Mouse (Mus musculus): ENCODE results near the gene Micu1.

DNA sequence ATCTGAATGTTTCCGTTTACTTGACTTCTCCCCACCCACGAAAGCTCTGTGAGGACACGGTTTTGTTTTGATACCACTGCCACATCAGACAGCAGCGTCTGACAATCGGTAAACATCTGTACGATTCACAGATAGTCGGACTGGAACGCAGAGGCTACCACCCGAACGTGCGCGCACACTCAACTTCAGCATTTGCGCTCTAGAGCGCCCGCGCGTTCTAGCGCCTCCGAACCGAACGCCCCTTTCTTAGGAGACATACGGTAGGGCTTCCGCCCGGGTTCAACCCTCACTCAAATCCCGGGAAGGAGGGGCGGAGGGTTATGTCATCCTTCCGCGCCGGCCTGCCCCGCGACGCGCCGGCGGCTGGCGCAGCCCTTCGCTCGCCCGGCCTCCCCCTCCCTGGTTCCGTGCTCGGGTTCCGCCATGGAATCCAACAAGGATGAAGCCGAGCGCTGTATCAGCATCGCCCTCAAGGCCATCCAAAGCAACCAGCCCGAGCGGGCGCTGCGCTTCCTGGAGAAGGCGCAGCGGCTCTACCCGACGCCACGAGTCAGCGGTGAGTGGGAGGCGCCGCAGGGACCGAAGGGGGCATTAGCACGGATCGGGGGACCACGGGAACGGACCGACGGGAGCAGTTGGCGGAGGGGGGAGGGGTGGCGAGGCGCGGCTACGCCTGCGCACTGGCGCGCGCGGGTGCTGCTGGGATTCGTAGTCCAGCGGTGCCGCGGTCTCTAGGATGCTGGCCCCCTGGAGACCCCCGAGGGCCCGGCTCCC lies 177.2 kb downstream of the Micu1 start, which contains the start of gene Dnajb12:
- peak; percentile 60 for TF ChIP-seq POLR2A (IDR thresholded peaks at IDR 0.05; ENCODE audit: low read depth, low read length)
- no peak for TF ChIP-seq CTCF (IDR thresholded peaks at IDR 0.05; ENCODE audit: borderline replicate concordance, insufficient read depth, low read length)
